Mouse (Mus musculus): Measurements from ENCODE around the gene Slc51a. TPM values are rescaled to one million over a fixed set of nuclear protein-coding genes. Genes with fewer than 3 reads are reported as not detected.
A peak's percentile ranks its signal among the peaks of the same experiment; 100 is the strongest.

Gene Slc51a
- polyA plus RNA-seq, 1 experiment from 2014 or later: 0.20 TPM

- H3K4me3 ChIP-seq (ENCODE audit: inconsistent target): no peak overlapping the region
- peaks cover 100% of the 10 kb centered on the region for H3K79me2 ChIP-seq (ENCODE audit: inconsistent target)
- 79% methylated on average over 1 of the region's 1 CpGs for WGBS (ENCODE audit: missing documents)
- no peak overlapping the region for H3K27ac ChIP-seq
- H3K36me3 ChIP-seq (ENCODE audit: inconsistent target): peaks cover 26% of the 10 kb centered on the region; the same call in 1 of the 2 replicates
Measured at GRCm38 (mm10) chr16:32437266-32437665, 50.4 kb downstream of the Slc51a start.

- peaks cover 100% of the 10 kb centered on the region for H3K79me2 ChIP-seq (ENCODE audit: inconsistent target)
- 8% methylated on average over 1 of the region's 1 CpGs for WGBS (ENCODE audit: missing documents)
- peaks cover 25% of the 10 kb centered on the region; the same call in 1 of the 2 replicates for H3K36me3 ChIP-seq (ENCODE audit: inconsistent target)
- no peak overlapping the region for H3K27ac ChIP-seq
- H3K4me3 ChIP-seq (ENCODE audit: inconsistent target): no peak overlapping the region
Measured at GRCm38 (mm10) chr16:32436657-32437056, 51.0 kb downstream of the Slc51a start.

- peaks cover 90% of the 10 kb centered on the region for H3K79me2 ChIP-seq (ENCODE audit: inconsistent target)
- H3K4me3 ChIP-seq (ENCODE audit: inconsistent target): no peak overlapping the region
- H3K27ac ChIP-seq: peak overlapping the region; percentile 38
- H3K36me3 ChIP-seq (ENCODE audit: inconsistent target): peaks cover 6% of the 10 kb centered on the region; the same call in 1 of the 2 replicates
Measured at GRCm38 (mm10) chr16:32434691-32435090, 53.0 kb downstream of the Slc51a start.

GRCm38 (mm10) chr16:32434066-32434465, 53.6 kb downstream of the Slc51a start:
- 0% methylated on average over 6 of the region's 6 CpGs for WGBS (ENCODE audit: missing documents)
- peak overlapping the region; percentile 38 for H3K27ac ChIP-seq
- no peaks in the 10 kb centered on the region for H3K36me3 ChIP-seq (ENCODE audit: inconsistent target)
- H3K79me2 ChIP-seq (ENCODE audit: inconsistent target): peaks cover 83% of the 10 kb centered on the region
- no peak overlapping the region for H3K4me3 ChIP-seq (ENCODE audit: inconsistent target)

- Histone ChIP-seq H3K36me3 (ENCODE audit: inconsistent target) (no peaks in the 10 kb centered on the region), H3K79me2 (ENCODE audit: inconsistent target) (peaks cover 74% of the 10 kb centered on the region), H3K27ac (no peak overlapping the region), H3K4me3 (ENCODE audit: inconsistent target) (no peak overlapping the region)
- 86% methylated on average over 2 of the region's 2 CpGs for WGBS (ENCODE audit: missing documents)
Measured at GRCm38 (mm10) chr16:32433138-32433537, 54.5 kb downstream of the Slc51a start.

- 90% methylated on average over 1 of the region's 1 CpGs for WGBS (ENCODE audit: missing documents)
- peaks cover 62% of the 10 kb centered on the region for H3K79me2 ChIP-seq (ENCODE audit: inconsistent target)
- H3K36me3 ChIP-seq (ENCODE audit: inconsistent target): no peaks in the 10 kb centered on the region
- H3K4me3 ChIP-seq (ENCODE audit: inconsistent target): peak overlapping the region; percentile 99
- 0 out of 2 replicates have a peak overlapping the region, but pooled peaks have one; percentile 1 for H3K27ac ChIP-seq
Measured at GRCm38 (mm10) chr16:32431926-32432325, 55.8 kb downstream of the Slc51a start.

- H3K36me3 ChIP-seq (ENCODE audit: inconsistent target): no peaks in the 10 kb centered on the region
- peak overlapping the region; percentile 99 for H3K4me3 ChIP-seq (ENCODE audit: inconsistent target)
- H3K79me2 ChIP-seq (ENCODE audit: inconsistent target): peaks cover 54% of the 10 kb centered on the region
- peak overlapping the region; percentile 87 for H3K27ac ChIP-seq
- WGBS (ENCODE audit: missing documents): 1% methylated on average over 28 of the region's 28 CpGs
Measured at GRCm38 (mm10) chr16:32431047-32431591, 56.6 kb downstream of the Slc51a start.

- Histone ChIP-seq H3K4me3 (ENCODE audit: inconsistent target) (peak within 1 kb of the TSS; percentile 99), H3K36me3 (ENCODE audit: inconsistent target) (no peaks in the 10 kb centered on the region), H3K27ac (peak within 1 kb of the TSS; percentile 87), H3K79me2 (ENCODE audit: inconsistent target) (peaks cover 48% of the 10 kb centered on the region)
- under 1% methylated on average over 50 of the region's 54 CpGs for WGBS (ENCODE audit: missing documents)
Measured at GRCm38 (mm10) chr16:32430474-32431046, 57.1 kb downstream of the Slc51a start, which contains the start of gene Pcyt1a. Gene Pcyt1a (plus strand): TSS chr16:32430921.

- Histone ChIP-seq H3K36me3 (ENCODE audit: inconsistent target) (no peaks in the 10 kb centered on the region), H3K79me2 (ENCODE audit: inconsistent target) (peaks cover 18% of the 10 kb centered on the region), H3K27ac (no peak overlapping the region), H3K4me3 (ENCODE audit: inconsistent target) (no peak overlapping the region)
- 97% methylated on average over 3 of the region's 3 CpGs for WGBS (ENCODE audit: missing documents)
Measured at GRCm38 (mm10) chr16:32427506-32427905, 60.2 kb downstream of the Slc51a start.

Other genes starting within 250 kb of the Slc51a start
- 7.9 to 11.3 TPM (median 8.2 TPM) in 3 replicates for gene Fbxo45, start 240.7 kb downstream of the Slc51a start, polyA plus RNA-seq (2018)
- gene Wdr53, start 240.7 kb downstream of the Slc51a start, polyA plus RNA-seq (2018): 14.7 to 20.5 TPM (median 18.9 TPM) in 3 replicates
- not detected in 3 replicates for gene Smco1, start 216.4 kb downstream of the Slc51a start, polyA plus RNA-seq (2018)
- gene Rnf168, start 210.4 kb downstream of the Slc51a start, polyA plus RNA-seq (2018): 12.1 to 18.7 TPM (median 16.1 TPM) in 3 replicates
- gene Ubxn7, start 155.6 kb downstream of the Slc51a start, polyA plus RNA-seq (2018): 3.9 to 6.0 TPM (median 4.0 TPM) in 3 replicates
- gene Tm4sf19, start 87.4 kb downstream of the Slc51a start, polyA plus RNA-seq (2018): 0.67 to 1.2 TPM (median 1.1 TPM) in 3 replicates
- gene Tctex1d2, start 68.2 kb downstream of the Slc51a start, polyA plus RNA-seq (2018): 16.6 to 17.3 TPM (median 16.7 TPM) in 3 replicates
- gene Pcyt1a, start 57.0 kb downstream of the Slc51a start, polyA plus RNA-seq (2018): 32.5 to 74.9 TPM (median 60.1 TPM) in 3 replicates
- not detected in 3 replicates for gene Zdhhc19, start 8.4 kb upstream of the Slc51a start, polyA plus RNA-seq (2018)
- 327 to 500 TPM (median 495 TPM) in 3 replicates for gene Tfrc, start 121.0 kb upstream of the Slc51a start, polyA plus RNA-seq (2018)
- gene Tnk2, start 156.0 kb upstream of the Slc51a start, polyA plus RNA-seq (2018): 0.66 to 3.8 TPM (median 1.1 TPM) in 3 replicates
- not detected in 3 replicates for gene Muc4, start 248.0 kb upstream of the Slc51a start, polyA plus RNA-seq (2018)

Measured in macrophage (primary cell).